Mouse (Mus musculus): ENCODE data around the gene Ern1. TPM values are rescaled to one million over a fixed set of nuclear protein-coding genes. Genes with fewer than 3 reads are reported as not detected.

Ern1 gene
- total RNA-seq, 2 experiments from 2014 or later: 7.6 to 9.5 TPM

DNA sequence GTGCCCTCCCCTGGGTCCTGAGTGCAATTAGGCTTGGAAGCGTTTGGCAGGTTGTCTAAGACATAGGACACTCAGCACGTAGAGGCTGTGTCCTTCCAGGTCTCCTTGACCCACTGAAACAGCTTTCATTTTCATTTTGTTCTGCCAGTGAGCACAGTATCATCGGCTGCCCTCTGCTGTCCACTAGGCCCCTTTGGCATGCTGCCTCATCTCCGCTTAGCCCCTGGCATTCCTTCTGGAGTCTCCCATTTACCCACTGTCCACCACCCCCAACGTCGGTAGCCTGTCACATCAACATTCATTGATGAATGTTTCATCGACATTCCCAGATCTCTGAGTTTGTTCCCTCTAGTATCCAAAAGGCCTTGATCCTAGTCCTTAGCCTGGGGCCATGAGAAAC is 105.8 kb downstream of the Ern1 start:
- intact Hi-C loops (cut with DNase I): no loop called here
- DNase-seq (ENCODE audit: extremely low spot score in 1 of 2, low spot score in 2 of 2): no peak

DNA sequence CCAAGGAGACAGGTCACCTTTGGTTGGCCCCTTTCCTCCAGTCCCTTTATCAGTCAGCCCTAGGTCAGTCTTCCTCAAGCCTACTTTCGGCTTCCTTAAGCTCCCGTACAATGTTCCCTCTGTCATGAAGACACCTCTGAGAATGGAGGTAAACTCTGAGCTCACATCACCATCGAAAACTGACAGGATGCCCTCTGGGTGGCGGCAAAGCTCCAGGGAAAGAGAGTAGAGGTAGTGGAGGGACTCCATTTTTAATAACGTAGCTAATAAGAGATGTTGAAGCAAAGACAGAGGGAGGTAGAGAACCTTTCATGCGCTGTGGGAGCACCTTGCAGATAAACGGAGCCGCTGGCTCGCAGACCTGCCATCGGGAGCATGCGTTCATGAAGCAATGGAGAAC is 106.6 kb downstream of the Ern1 start:
- intact Hi-C loops (cut with DNase I): no loop called here
- DNase-seq (ENCODE audit: extremely low spot score in 1 of 2, low spot score in 2 of 2): no peak

- no peak for DNase-seq (ENCODE audit: extremely low spot score in 1 of 2, low spot score in 2 of 2)
- intact Hi-C loops (cut with DNase I): no loop called here
Measured at GRCm38 (mm10) chr11:106374979-106375378, 112.7 kb downstream of the Ern1 start.

DNA sequence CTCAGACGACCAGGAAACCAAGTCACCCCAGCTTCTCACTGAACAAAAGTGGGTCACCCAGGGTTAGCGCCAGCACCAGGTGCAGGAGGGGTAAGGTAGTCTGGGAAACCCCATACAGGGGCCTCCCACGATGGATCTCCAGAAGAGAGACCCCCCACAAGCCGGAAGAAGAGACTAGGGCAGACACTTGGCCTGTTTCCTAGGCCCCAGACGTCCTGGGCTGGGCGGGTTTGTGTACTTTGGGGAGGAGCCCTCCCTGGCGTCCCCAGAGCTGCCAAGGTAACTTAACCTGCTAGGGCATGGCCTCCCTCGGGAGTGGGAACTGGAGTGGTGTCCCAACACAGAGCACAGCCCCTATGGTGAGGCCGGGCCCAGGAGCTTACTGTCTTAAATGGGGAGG is 113.1 kb downstream of the Ern1 start:
- intact Hi-C loops (cut with DNase I): no loop called here
- DNase-seq (ENCODE audit: extremely low spot score in 1 of 2, low spot score in 2 of 2): no peak

GRCm38 (mm10) chr11:106373998-106374397 is 113.7 kb downstream of the Ern1 start:
- no peak for DNase-seq (ENCODE audit: extremely low spot score in 1 of 2, low spot score in 2 of 2)
- intact Hi-C loops (cut with DNase I): no loop called here

DNA sequence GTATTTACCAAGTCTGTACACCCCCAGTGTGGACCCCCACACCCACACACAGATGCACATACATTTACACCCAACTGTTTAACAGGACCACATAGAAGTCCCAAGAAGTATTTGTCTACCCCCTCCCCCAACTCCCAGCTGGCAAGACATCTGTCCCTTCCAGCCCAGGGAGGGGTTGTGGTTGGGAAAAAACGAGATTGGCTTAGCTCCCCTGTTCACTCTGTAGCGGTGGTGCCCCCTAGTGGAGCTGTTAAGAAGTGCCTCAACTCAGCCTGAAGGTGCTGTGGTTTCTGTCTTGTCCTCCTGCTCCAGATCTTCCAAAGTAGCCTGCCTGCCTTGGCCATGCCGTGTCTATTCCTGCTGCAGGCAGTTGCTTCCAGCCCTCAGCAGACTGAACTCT is 121.3 kb downstream of the Ern1 start:
- DNase-seq (ENCODE audit: extremely low spot score in 1 of 2, low spot score in 2 of 2): peak; percentile 65 to 89
- intact Hi-C loops (cut with DNase I): loop anchor here (5.0 kb wide), 1 partner anchor 34 kb away; no protein-coding TSS in a partner anchor

- DNase-seq (ENCODE audit: extremely low spot score in 1 of 2, low spot score in 2 of 2): no peak
- intact Hi-C loops (cut with DNase I): loop anchor here (5.0 kb wide), 1 partner anchor 33 kb away; no protein-coding TSS in a partner anchor
Measured at GRCm38 (mm10) chr11:106365366-106365765, 122.3 kb downstream of the Ern1 start, which contains the start of gene Prr29. TSS of gene Prr29 (plus strand) at chr11:106365472.

GRCm38 (mm10) chr11:106364712-106365111 is 122.9 kb downstream of the Ern1 start:
- peak in 1 of 2 experiments; percentile 58 for DNase-seq (ENCODE audit: extremely low spot score in 1 of 2, low spot score in 2 of 2)
- intact Hi-C loops (cut with DNase I): loop anchor here (5.0 kb wide), 1 partner anchor 32 kb away; no protein-coding TSS in a partner anchor

DNA sequence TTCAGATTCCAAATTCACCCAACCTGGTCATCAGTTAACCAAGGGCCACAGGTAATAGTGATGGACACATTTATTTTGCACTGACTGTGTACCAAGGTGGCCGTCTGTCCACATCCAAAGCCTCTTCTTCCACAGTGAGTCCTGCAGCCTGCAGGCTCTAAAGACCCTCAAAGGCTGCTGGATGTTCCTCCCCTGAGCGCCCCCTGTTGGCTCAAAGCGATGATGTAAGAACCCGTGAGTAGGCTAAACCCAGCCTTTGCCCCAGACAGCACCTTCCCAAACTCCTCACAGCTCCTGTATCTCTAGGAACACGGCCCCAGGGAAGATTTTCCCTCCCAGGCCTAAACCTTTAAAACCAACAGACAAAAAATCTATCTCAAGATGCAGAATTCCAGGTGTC is 128.3 kb downstream of the Ern1 start:
- DNase-seq (ENCODE audit: extremely low spot score in 1 of 2, low spot score in 2 of 2): no peak

DNA sequence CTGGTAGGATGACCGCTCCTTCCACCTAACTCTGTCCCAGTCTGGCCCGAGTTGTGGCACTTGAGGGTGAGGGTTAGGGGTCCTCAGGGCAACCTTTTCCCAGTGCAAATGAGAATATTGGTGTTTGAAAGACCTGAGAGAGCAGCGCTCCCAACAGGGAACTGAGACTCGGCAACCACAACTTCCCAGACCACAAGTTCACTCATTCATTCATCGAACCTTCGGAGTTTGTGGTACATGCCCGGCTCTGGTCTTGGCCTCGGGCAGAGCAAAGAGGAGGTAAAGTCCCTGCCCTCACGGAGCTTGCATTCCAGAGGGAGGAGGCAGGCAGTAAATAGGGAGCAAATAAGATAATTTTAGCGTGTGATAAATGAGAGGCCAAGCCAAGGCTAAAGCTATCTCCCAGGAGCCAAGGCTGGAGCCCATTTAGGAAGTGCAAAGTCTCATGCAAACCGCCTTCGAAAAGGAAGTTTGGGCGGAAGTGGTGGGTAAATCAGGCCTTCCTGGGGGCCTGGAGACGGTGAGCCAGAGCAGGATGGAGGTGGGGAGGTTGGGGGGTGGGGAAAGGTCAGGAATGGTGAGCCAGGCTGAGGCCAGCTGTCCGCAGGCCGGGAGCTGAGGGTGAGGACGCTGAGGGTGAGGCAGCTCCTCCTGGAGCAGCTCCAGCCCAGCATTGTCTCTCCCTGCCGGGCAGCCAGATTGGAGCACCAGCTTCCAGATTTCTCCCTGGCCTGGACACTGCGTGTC is 132.1 kb downstream of the Ern1 start:
- intact Hi-C loops (cut with DNase I): no loop called here
- no peak for DNase-seq (ENCODE audit: extremely low spot score in 1 of 2, low spot score in 2 of 2)

More for the DNA sequence above, 128.3 kb downstream of the Ern1 start:
- intact Hi-C loops (cut with DNase I): no loop called here

GRCm38 (mm10) chr11:106354181-106354580 is 133.5 kb downstream of the Ern1 start:
- intact Hi-C loops (cut with DNase I): no loop called here
- no peak for DNase-seq (ENCODE audit: extremely low spot score in 1 of 2, low spot score in 2 of 2)

DNA sequence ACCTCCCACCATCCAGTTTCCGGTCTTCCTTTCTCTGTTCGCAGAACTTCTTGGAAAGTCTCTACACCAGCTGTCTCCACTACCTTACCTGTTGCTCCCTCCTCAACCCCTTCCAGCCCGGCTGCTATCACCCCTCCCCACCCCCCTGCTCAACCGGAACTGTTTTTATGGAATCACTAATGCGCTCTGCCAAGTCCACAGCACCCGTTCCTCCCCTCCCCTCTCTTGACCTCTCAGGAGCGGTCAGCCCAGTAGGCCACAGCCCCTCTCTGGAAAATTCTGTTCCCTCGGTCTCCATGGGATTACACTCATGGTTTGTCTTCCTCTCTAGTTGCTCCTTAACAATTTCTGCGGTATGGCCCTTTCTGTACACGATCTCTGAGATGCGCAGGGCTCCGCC is 134.5 kb downstream of the Ern1 start, which contains the start of gene Scn4a:
Scn4a (minus strand) TSS at position 101 of the 400 bp plus-strand sequence.
- intact Hi-C loops (cut with DNase I): no loop called here
- no peak for DNase-seq (ENCODE audit: extremely low spot score in 1 of 2, low spot score in 2 of 2)

- intact Hi-C loops (cut with DNase I): no loop called here
- no peak for DNase-seq (ENCODE audit: extremely low spot score in 1 of 2, low spot score in 2 of 2)
Measured at GRCm38 (mm10) chr11:106351941-106352340, 135.7 kb downstream of the Ern1 start.

DNA sequence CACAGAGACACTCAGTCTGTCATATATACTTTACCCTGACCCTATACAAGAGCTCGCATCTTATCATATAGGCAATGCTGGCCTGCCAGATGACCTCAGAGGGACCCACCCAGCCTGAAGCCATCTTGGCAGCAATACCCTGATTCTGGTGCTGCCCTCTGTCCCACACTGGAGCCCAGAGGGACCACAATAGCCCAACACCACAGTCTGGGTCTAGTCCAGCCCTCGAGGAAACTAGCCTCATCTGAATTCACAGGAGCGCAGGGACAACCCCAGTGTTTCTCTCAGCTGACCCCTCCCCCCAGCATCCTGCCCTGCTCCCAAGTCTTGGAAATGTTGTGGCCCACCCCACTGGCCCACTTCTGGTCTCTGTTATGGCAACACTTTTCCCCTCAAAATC is 136.4 kb downstream of the Ern1 start:
- intact Hi-C loops (cut with DNase I): no loop called here
- no peak for DNase-seq (ENCODE audit: extremely low spot score in 1 of 2, low spot score in 2 of 2)

DNA sequence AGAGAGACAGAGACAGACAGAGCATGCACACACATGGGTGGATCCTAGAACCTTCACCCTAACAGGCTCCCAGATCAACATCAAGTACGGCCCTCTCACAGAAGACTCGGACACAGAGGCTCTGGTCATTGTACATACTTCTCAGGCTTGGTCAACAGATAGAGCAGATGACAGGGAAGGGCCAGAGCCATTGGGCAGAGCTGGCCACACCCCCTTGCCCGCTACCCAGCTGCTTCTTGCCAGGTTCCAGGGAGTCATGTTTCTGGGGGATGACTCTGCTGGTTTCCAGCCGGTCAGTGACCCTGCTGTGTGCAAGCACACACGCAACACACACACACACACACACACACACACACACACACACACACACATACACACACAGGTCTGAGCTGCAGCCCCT is 136.8 kb downstream of the Ern1 start:
- intact Hi-C loops (cut with DNase I): no loop called here
- DNase-seq (ENCODE audit: extremely low spot score in 1 of 2, low spot score in 2 of 2): no peak

DNA sequence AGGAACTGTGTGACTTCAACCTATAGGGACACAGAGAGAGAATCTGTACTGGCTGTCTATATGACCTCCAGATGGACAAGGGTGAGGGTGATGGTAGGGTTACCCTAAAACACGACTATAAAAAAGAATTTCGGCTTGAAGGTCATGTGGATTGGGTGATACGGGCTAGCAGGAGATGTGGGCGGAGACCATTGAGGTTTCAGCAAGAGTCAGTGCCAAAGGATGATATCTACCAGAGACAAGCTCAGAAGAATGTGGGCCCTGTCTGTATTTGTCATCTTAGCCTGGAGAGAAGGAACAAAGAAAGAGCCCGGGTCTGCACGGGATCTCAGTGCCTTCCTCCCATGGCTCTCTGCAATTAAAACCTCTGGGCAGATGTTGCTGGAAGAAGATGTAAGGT is 137.9 kb downstream of the Ern1 start:
- intact Hi-C loops (cut with DNase I): no loop called here
- no peak for DNase-seq (ENCODE audit: extremely low spot score in 1 of 2, low spot score in 2 of 2)

GRCm38 (mm10) chr11:106344910-106345309 is 142.7 kb downstream of the Ern1 start:
- no peak for DNase-seq (ENCODE audit: extremely low spot score in 1 of 2, low spot score in 2 of 2)
- intact Hi-C loops (cut with DNase I): no loop called here

Data from left cerebral cortex, postnatal 10 days (tissue).